Mouse (Mus musculus): Measurements from ENCODE around the gene Cacna2d2. TPM values are rescaled to one million over a fixed set of nuclear protein-coding genes. Genes with fewer than 3 reads are reported as not detected.
"Not testable (repeated sequence)": the region's sequence is repeated elsewhere in the genome, so short reads cannot be mapped to it uniquely, and the experiment has no call there.

Gene Cacna2d2
- polyA plus RNA-seq, 1 experiment: 5.2 TPM

- no peak overlapping the region for H3K27ac ChIP-seq (ENCODE audit: control insufficient read depth, insufficient read depth, low read depth, low read length)
- no peaks in the 10 kb centered on the region for H3K27me3 ChIP-seq (ENCODE audit: control insufficient read depth, insufficient read depth, low read length)
- TF ChIP-seq POLR2A (IDR thresholded peaks at IDR 0.05; ENCODE audit: control insufficient read depth, low read depth, low read length) (no peak), CTCF (IDR thresholded peaks at IDR 0.05; ENCODE audit: control insufficient read depth, insufficient read depth, insufficient replicate concordance, low read depth, low read length) (no peak)
- H3K4me1 ChIP-seq (ENCODE audit: control insufficient read depth, insufficient read depth, low read length): peaks cover 23% of the 10 kb centered on the region
- no peak overlapping the region for H3K4me3 ChIP-seq (ENCODE audit: control insufficient read depth, low read depth, low read length)
- H3K36me3 ChIP-seq (ENCODE audit: control insufficient read depth, insufficient read depth, low read length): no peaks in the 10 kb centered on the region
These were observed 171.4 kb downstream of the Cacna2d2 start for GRCm38 (mm10) chr9:107570845-107571244.

- Histone ChIP-seq H3K27ac (ENCODE audit: control insufficient read depth, insufficient read depth, low read depth, low read length) (no peak overlapping the region), H3K36me3 (ENCODE audit: control insufficient read depth, insufficient read depth, low read length) (no peaks in the 10 kb centered on the region), H3K4me1 (ENCODE audit: control insufficient read depth, insufficient read depth, low read length) (peaks cover 24% of the 10 kb centered on the region), H3K27me3 (ENCODE audit: control insufficient read depth, insufficient read depth, low read length) (no peaks in the 10 kb centered on the region), H3K4me3 (ENCODE audit: control insufficient read depth, low read depth, low read length) (no peak overlapping the region)
- TF ChIP-seq POLR2A (IDR thresholded peaks at IDR 0.05; ENCODE audit: control insufficient read depth, low read depth, low read length): no peak
- no peak for TF ChIP-seq CTCF (IDR thresholded peaks at IDR 0.05; ENCODE audit: control insufficient read depth, insufficient read depth, insufficient replicate concordance, low read depth, low read length)
These were observed 172.3 kb downstream of the Cacna2d2 start for GRCm38 (mm10) chr9:107571534-107572326.

GRCm38 (mm10) chr9:107572327-107572662, 172.9 kb downstream of the Cacna2d2 start:
- no peaks in the 10 kb centered on the region for H3K36me3 ChIP-seq (ENCODE audit: control insufficient read depth, insufficient read depth, low read length)
- H3K27me3 ChIP-seq (ENCODE audit: control insufficient read depth, insufficient read depth, low read length): no peaks in the 10 kb centered on the region
- no peak overlapping the region for H3K27ac ChIP-seq (ENCODE audit: control insufficient read depth, insufficient read depth, low read depth, low read length)
- TF ChIP-seq POLR2A (IDR thresholded peaks at IDR 0.05; ENCODE audit: control insufficient read depth, low read depth, low read length) (no peak), CTCF (IDR thresholded peaks at IDR 0.05; ENCODE audit: control insufficient read depth, insufficient read depth, insufficient replicate concordance, low read depth, low read length) (no peak)
- H3K4me1 ChIP-seq (ENCODE audit: control insufficient read depth, insufficient read depth, low read length): peaks cover 23% of the 10 kb centered on the region
- H3K4me3 ChIP-seq (ENCODE audit: control insufficient read depth, low read depth, low read length): no peak overlapping the region

DNA sequence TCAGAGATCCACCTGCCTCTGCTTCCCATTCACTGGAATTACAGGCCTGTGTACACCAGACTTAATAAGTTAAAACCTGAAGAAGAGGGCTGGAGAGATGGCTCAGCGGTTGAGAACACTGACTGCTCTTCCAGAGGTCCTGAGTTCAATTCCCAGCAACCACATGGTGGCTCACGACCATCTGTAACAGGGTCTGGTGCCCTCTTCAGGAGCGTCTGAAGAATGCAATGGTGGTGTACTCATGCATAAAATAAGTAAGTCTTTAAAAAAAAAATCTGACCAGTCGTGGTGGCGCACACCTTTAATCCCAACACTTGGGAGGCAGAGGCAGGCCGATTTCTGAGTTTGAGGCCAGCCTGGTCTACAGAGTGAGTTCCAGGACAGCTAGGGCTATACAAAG, 174.4 kb downstream of the Cacna2d2 start:
- H3K36me3 ChIP-seq (ENCODE audit: control insufficient read depth, insufficient read depth, low read length): not testable (repeated sequence)
- H3K4me1 ChIP-seq (ENCODE audit: control insufficient read depth, insufficient read depth, low read length): peaks cover 12% of the 10 kb centered on the region

GRCm38 (mm10) chr9:107575579-107576356, 176.4 kb downstream of the Cacna2d2 start:
- TF ChIP-seq POLR2A (IDR thresholded peaks at IDR 0.05; ENCODE audit: control insufficient read depth, low read depth, low read length): no peak
- no peak for TF ChIP-seq CTCF (IDR thresholded peaks at IDR 0.05; ENCODE audit: control insufficient read depth, insufficient read depth, insufficient replicate concordance, low read depth, low read length)
- H3K4me3 ChIP-seq (ENCODE audit: control insufficient read depth, low read depth, low read length): no peak overlapping the region
- H3K27me3 ChIP-seq (ENCODE audit: control insufficient read depth, insufficient read depth, low read length): no peaks in the 10 kb centered on the region
- no peaks in the 10 kb centered on the region for H3K36me3 ChIP-seq (ENCODE audit: control insufficient read depth, insufficient read depth, low read length)
- H3K27ac ChIP-seq (ENCODE audit: control insufficient read depth, insufficient read depth, low read depth, low read length): no peak overlapping the region
- H3K4me1 ChIP-seq (ENCODE audit: control insufficient read depth, insufficient read depth, low read length): peaks cover 3% of the 10 kb centered on the region

More for the DNA sequence above, 174.4 kb downstream of the Cacna2d2 start:
- H3K27ac ChIP-seq (ENCODE audit: control insufficient read depth, insufficient read depth, low read depth, low read length); H3K4me3 ChIP-seq (ENCODE audit: control insufficient read depth, low read depth, low read length); H3K27me3 ChIP-seq (ENCODE audit: control insufficient read depth, insufficient read depth, low read length): not testable (repeated sequence)

DNA sequence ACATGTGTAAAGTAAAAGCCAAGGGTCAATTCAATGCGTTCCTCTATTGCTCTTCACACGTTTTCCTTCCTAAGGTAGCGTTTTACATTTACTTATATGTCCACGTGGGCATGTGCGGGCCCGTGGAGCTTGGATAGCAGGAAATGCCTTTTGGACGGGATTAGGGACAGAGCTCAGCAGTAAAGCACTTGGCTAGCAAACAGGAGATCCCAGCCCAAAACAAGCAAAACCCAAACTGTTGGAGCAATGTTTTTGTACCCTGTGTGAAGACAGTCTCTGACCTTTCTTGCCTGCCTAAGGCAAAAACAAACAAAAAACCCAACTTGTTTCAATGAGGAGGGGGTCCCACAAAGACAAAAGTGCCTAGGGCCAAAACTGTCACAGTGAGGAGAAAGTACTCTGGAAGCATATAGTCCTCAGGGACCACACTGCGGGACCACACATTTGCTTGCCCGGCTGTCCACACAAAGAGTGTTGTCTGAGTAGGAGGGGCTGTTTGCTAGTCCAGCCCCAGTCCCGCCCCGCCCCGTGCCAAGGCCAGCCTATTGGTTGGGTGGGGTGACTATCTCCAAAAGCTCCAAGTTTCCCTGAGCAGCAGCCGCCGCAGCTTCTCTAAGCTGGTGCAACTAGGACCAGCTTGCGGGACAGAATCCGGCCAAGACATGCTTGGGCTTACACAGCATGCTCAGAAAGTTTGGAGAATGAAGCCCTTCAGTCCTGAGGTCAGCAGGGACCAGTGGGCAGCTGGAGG, 177.1 kb downstream of the Cacna2d2 start, which contains the start of gene Hyal1:
Gene Hyal1 (plus strand): TSS at position 571 of the 751 bp plus-strand sequence.
- peaks cover 8% of the 10 kb centered on the region for H3K4me1 ChIP-seq (ENCODE audit: control insufficient read depth, insufficient read depth, low read length)
- no peak within 1 kb of the TSS for H3K27ac ChIP-seq (ENCODE audit: control insufficient read depth, insufficient read depth, low read depth, low read length)
- TF ChIP-seq POLR2A (IDR thresholded peaks at IDR 0.05; ENCODE audit: control insufficient read depth, low read depth, low read length) (peak; percentile 54; the same call in 1 of the 2 replicates), CTCF (IDR thresholded peaks at IDR 0.05; ENCODE audit: control insufficient read depth, insufficient read depth, insufficient replicate concordance, low read depth, low read length) (no peak)
- H3K27me3 ChIP-seq (ENCODE audit: control insufficient read depth, insufficient read depth, low read length): no peaks in the 10 kb centered on the region
- no peaks in the 10 kb centered on the region for H3K36me3 ChIP-seq (ENCODE audit: control insufficient read depth, insufficient read depth, low read length)
- H3K4me3 ChIP-seq (ENCODE audit: control insufficient read depth, low read depth, low read length): peak within 1 kb of the TSS; percentile 44

DNA sequence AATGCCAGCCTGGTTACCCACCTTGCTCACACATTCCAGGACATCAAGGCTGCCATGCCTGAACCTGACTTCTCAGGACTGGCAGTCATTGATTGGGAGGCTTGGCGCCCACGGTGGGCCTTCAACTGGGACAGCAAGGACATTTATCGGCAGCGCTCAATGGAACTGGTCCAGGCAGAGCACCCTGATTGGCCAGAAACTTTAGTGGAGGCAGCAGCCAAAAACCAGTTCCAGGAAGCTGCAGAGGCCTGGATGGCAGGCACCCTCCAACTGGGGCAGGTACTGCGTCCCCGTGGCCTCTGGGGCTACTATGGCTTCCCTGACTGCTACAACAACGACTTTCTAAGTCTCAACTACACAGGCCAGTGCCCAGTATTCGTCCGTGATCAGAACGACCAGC, 178.5 kb downstream of the Cacna2d2 start:
- Histone ChIP-seq H3K4me1 (ENCODE audit: control insufficient read depth, insufficient read depth, low read length) (peaks cover 8% of the 10 kb centered on the region), H3K27me3 (ENCODE audit: control insufficient read depth, insufficient read depth, low read length) (no peaks in the 10 kb centered on the region), H3K4me3 (ENCODE audit: control insufficient read depth, low read depth, low read length) (peak overlapping the region; percentile 15), H3K36me3 (ENCODE audit: control insufficient read depth, insufficient read depth, low read length) (no peaks in the 10 kb centered on the region), H3K27ac (ENCODE audit: control insufficient read depth, insufficient read depth, low read depth, low read length) (no peak overlapping the region)
- no peak for TF ChIP-seq CTCF (IDR thresholded peaks at IDR 0.05; ENCODE audit: control insufficient read depth, insufficient read depth, insufficient replicate concordance, low read depth, low read length)
- no peak for TF ChIP-seq POLR2A (IDR thresholded peaks at IDR 0.05; ENCODE audit: control insufficient read depth, low read depth, low read length)
